Mouse (Mus musculus): ENCODE data around the gene Rab40b. TPM values are rescaled to one million over a fixed set of nuclear protein-coding genes. Genes with fewer than 3 reads are reported as not detected.
"Not testable (repeated sequence)": the region's sequence is repeated elsewhere in the genome, so short reads cannot be mapped to it uniquely, and the experiment has no call there.

Rab40b gene
- polyA plus RNA-seq, 1 experiment from 2014 or later: 3.0 TPM

DNA sequence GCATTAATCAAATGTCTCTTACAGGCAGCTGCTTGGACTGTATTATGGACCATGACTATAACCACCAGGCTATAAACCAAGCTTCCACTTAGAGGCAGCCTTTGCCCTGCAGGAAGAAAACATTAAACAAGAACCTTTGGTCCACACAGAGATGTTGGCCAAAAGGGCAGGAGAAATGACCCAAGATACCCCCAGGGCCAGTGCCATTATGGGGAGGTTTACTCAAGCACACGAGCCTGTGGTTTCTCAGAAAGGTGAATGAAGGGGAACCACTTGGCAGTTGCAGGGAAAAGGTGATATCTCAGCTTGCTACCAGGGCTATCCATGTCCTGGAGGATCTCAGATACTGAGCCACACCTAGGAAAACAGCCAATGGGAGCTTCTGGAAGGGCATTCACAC lies 62.0 kb downstream of the Rab40b start:
- Histone ChIP-seq H3K27ac (ENCODE audit: low read depth) (no peak overlapping the region), H3K4me1 (ENCODE audit: insufficient read depth) (no peaks in the 10 kb centered on the region), H3K9me3 (ENCODE audit: low read depth, low read length) (no peaks in the 10 kb centered on the region), H3K27me3 (ENCODE audit: insufficient read depth, low read length) (no peaks in the 10 kb centered on the region), H3K9ac (no peak overlapping the region), H3K4me3 (ENCODE audit: low read depth, low read length) (no peak overlapping the region), H3K4me2 (no peak overlapping the region), H3K36me3 (ENCODE audit: insufficient read depth) (peaks cover 48% of the 10 kb centered on the region)
- WGBS: 71% methylated on average over 1 of the region's 1 CpGs
- no peak for DNase-seq
- no peak for ATAC-seq (ENCODE audit: insufficient read depth)
- TF ChIP-seq CTCF (IDR thresholded peaks at IDR 0.05; ENCODE audit: low read depth): no peak

DNA sequence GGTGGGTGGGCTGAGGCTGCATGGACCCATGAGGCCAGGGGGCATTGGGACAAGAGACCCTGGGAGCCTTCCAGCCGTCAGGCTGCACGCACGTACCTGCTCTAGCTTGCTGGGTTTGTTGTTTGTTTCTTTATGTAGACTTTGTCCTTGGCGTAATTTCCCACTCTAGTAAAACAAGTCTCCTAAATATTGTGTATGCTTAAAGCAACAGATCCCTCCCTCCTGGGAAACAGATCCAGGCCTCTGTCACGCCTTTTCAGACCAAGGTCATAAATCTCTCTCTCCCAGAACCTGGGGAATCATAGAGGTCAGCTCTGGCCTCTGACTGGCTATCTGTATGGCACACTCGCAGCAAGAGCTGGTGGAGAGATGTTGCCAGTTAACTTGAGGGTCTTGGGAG lies 80.3 kb downstream of the Rab40b start:
- WGBS: 90% methylated on average over 6 of the region's 6 CpGs
- not testable (repeated sequence) for H3K9ac ChIP-seq; H3K27ac ChIP-seq (ENCODE audit: low read depth); DNase-seq; H3K4me2 ChIP-seq; H3K4me3 ChIP-seq (ENCODE audit: low read depth, low read length); H3K27me3 ChIP-seq (ENCODE audit: insufficient read depth, low read length); H3K4me1 ChIP-seq (ENCODE audit: insufficient read depth); H3K9me3 ChIP-seq (ENCODE audit: low read depth, low read length); ATAC-seq (ENCODE audit: insufficient read depth)
- peaks cover 74% of the 10 kb centered on the region for H3K36me3 ChIP-seq (ENCODE audit: insufficient read depth)

DNA sequence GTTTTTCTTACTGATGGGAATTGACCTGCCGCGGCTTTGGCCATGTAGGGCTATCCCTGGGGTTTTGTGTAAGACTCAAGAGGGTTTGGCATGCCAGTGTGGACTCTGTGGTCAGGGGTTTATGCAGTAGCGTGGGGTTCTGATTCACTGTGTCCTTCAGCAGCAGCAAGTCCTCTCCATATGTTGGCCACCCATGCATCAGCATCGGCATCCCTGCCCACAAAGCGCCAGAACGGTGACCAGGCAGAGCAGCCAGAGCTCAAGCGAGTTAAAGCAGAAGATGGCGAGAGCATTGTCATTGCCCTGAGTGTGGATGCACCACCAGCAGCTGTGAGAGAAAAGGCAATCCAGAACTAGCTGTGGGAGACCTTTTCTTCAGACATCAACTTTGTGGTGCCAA lies 81.4 kb downstream of the Rab40b start:
- H3K9ac ChIP-seq: no peak overlapping the region
- ATAC-seq (ENCODE audit: insufficient read depth): no peak
- H3K4me3 ChIP-seq (ENCODE audit: low read depth, low read length): no peak overlapping the region

More for the DNA sequence above, 81.4 kb downstream of the Rab40b start:
- Histone ChIP-seq H3K4me1 (ENCODE audit: insufficient read depth) (no peaks in the 10 kb centered on the region), H3K27ac (ENCODE audit: low read depth) (no peak overlapping the region), H3K4me2 (no peak overlapping the region), H3K36me3 (ENCODE audit: insufficient read depth) (peaks cover 85% of the 10 kb centered on the region), H3K9me3 (ENCODE audit: low read depth, low read length) (peaks cover 8% of the 10 kb centered on the region; the same call in 1 of the 2 replicates), H3K27me3 (ENCODE audit: insufficient read depth, low read length) (no peaks in the 10 kb centered on the region)
- no peak for DNase-seq
- WGBS: 93% methylated on average over 8 of the region's 8 CpGs
- no peak for TF ChIP-seq CTCF (IDR thresholded peaks at IDR 0.05; ENCODE audit: low read depth)

Small RNA genes lying within 50 kb of the gene (microRNA-seq; reads per million reads assigned to microRNA genes)
- gene Mir7236 (ENCODE audit: borderline number of aligned reads): not detected

Other genes with a start within 250 kb of the Rab40b start
- 0.11 TPM in 1 of 2 replicates, not detected in the other for gene Tex19.1, start 242.1 kb downstream of the Rab40b start, polyA plus RNA-seq (2014; fragmentation: Nextera tagmentation; extraction: Ambion mirVana)
- not detected in 2 replicates for gene Uts2r, start 228.0 kb downstream of the Rab40b start, polyA plus RNA-seq (2014; fragmentation: Nextera tagmentation; extraction: Ambion mirVana)
- gene Hexdc, start 183.8 kb downstream of the Rab40b start, polyA plus RNA-seq (2014; fragmentation: Nextera tagmentation; extraction: Ambion mirVana): 7.4 and 9.4 TPM in 2 replicates
- 25.1 and 26.2 TPM in 2 replicates for gene Ogfod3, start 183.5 kb downstream of the Rab40b start, polyA plus RNA-seq (2014; fragmentation: Nextera tagmentation; extraction: Ambion mirVana)
- gene Cybc1, start 158.9 kb downstream of the Rab40b start, polyA plus RNA-seq (2014; fragmentation: Nextera tagmentation; extraction: Ambion mirVana): 29.1 and 35.7 TPM in 2 replicates
- gene Narf, start 151.0 kb downstream of the Rab40b start, polyA plus RNA-seq (2014; fragmentation: Nextera tagmentation; extraction: Ambion mirVana): 39.6 and 44.7 TPM in 2 replicates
- 11.3 and 11.6 TPM in 2 replicates for gene Foxk2, start 128.3 kb downstream of the Rab40b start, polyA plus RNA-seq (2014; fragmentation: Nextera tagmentation; extraction: Ambion mirVana)
- gene Wdr45b, start 33.8 kb downstream of the Rab40b start, polyA plus RNA-seq (2014; fragmentation: Nextera tagmentation; extraction: Ambion mirVana): 110 and 111 TPM in 2 replicates
- 5.6 TPM in 2 replicates for gene Fn3krp, start 33.1 kb upstream of the Rab40b start, polyA plus RNA-seq (2014; fragmentation: Nextera tagmentation; extraction: Ambion mirVana)
- 0.23 and 0.33 TPM in 2 replicates for gene Fn3k, start 46.7 kb upstream of the Rab40b start, polyA plus RNA-seq (2014; fragmentation: Nextera tagmentation; extraction: Ambion mirVana)
- gene Tbcd, start 63.7 kb upstream of the Rab40b start, polyA plus RNA-seq (2014; fragmentation: Nextera tagmentation; extraction: Ambion mirVana): 36.8 and 41.3 TPM in 2 replicates
- 0.09 and 0.34 TPM in 2 replicates for gene Zfp750, start 131.1 kb upstream of the Rab40b start, polyA plus RNA-seq (2014; fragmentation: Nextera tagmentation; extraction: Ambion mirVana)